In the genomic region with DNA sequence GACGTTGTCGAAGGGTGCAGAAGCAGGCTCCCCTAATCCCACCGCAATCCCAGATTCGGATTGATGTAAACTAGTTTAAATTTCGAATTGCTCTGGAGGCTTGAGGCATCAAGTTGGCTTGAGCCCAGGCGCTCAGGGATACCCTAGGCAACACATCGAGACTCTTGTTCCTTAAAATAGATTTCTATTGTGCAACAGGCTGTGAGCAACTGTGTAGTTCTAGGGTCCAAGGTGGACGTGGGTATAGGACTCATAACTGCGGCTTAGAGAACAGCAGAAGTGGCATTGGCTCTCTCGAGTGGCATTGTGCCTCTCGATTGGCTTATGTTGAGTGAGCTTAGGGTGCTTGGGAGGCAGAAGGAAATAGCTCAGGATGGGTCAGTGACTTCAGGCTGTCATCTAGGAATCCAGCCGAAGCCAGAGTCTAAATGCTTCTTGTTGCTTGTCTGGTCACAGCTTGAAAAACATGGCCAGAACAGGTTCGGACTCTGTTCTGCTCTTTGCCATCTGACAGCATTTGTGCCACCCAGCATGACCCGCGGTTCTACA, we compare ENCODE assay signal across 8 mouse cellular contexts. TPM values are rescaled to one million over a fixed set of nuclear protein-coding genes. Genes with fewer than 3 reads are reported as not detected.
DNase-seq lines count a peak whose midpoint lies in the region; ATAC-seq and TF ChIP-seq lines count a peak whose summit lies in the region.

No protein-coding gene starts in this region.

- 30% methylated on average over 15 of the region's 15 CpGs for WGBS in limb, embryonic 10.5 days
- 21% methylated on average over 15 of the region's 15 CpGs for WGBS in midbrain, embryonic 16.5 days

- H3K27me3 ChIP-seq in limb, embryonic 10.5 days (ENCODE audit: low read depth, poor library complexity, severe bottlenecking): peaks cover 34% of the 10 kb centered on the region
- peaks cover 7% of the 10 kb centered on the region for H3K27me3 ChIP-seq in midbrain, embryonic 16.5 days (ENCODE audit: control insufficient read depth, insufficient read depth, low read depth, low read length)

- peaks cover 13% of the 10 kb centered on the region for H3K36me3 ChIP-seq in ES-E14 (ENCODE audit: control insufficient read depth, insufficient read depth, low read length, poor library complexity, severe bottlenecking)
- H3K36me3 ChIP-seq in limb, embryonic 10.5 days: peaks cover 24% of the 10 kb centered on the region
- H3K36me3 ChIP-seq in midbrain, embryonic 16.5 days (ENCODE audit: control insufficient read depth, insufficient read depth, low read length): peaks cover 5% of the 10 kb centered on the region; the same call in 1 of the 2 replicates

- H3K4me1 ChIP-seq in ES-E14 (ENCODE audit: control insufficient read depth in 2 of 2, insufficient read depth in 2 of 2, low read length in 2 of 2, poor library complexity in 1 of 2): peaks cover 0 to 15% of the 10 kb centered on the region in 2 experiments; a peak in 2 of 4 replicates
- H3K4me1 ChIP-seq in limb, embryonic 10.5 days: peaks cover 41% of the 10 kb centered on the region
- peaks cover 31% of the 10 kb centered on the region for H3K4me1 ChIP-seq in midbrain, embryonic 16.5 days (ENCODE audit: control insufficient read depth, insufficient read depth, low read length)

- ATAC-seq in granulocyte monocyte progenitor cell, adult 5-6 weeks (replicated peaks; ENCODE audit: poor library complexity, severe bottlenecking): peak; percentile 38
- peak; percentile 0; the same call in 1 of the 2 replicates for ATAC-seq in midbrain, embryonic 16.5 days

- H3K4me3 ChIP-seq in ES-E14 (ENCODE audit: insufficient read depth in 1 of 2, low read depth in 1 of 2, low read length in 2 of 2, poor library complexity in 1 of 2, severe bottlenecking in 1 of 2): peak overlapping the region; percentile 85 to 92
- peak overlapping the region; percentile 73 for H3K4me3 ChIP-seq in limb, embryonic 10.5 days
- peak overlapping the region; percentile 72 for H3K4me3 ChIP-seq in midbrain, embryonic 16.5 days (ENCODE audit: low read depth, low read length)

- H3K4me2 ChIP-seq in midbrain, embryonic 16.5 days (ENCODE audit: low read length): peak overlapping the region; percentile 89

- peak overlapping the region; percentile 92 for H3K27ac ChIP-seq in ES-E14 (ENCODE audit: insufficient read depth, low read depth, low read length, poor library complexity, severe bottlenecking)
- H3K27ac ChIP-seq in limb, embryonic 10.5 days: peak overlapping the region; percentile 100
- peak overlapping the region; percentile 100 for H3K27ac ChIP-seq in midbrain, embryonic 16.5 days (ENCODE audit: low read length)

- peak overlapping the region; percentile 97 for H3K9ac ChIP-seq in ES-E14 (ENCODE audit: insufficient read depth, low read depth, low read length, poor library complexity, severe bottlenecking)
- peak overlapping the region; percentile 97 for H3K9ac ChIP-seq in midbrain, embryonic 16.5 days (ENCODE audit: low read depth, low read length)

- DNase-seq in A20 (ENCODE audit: low read depth, low spot score) (peak; percentile 78), ES-E14 (ENCODE audit: low read depth, low spot score) (no peak)
- DNase-seq in limb, embryonic 10.5 days (ENCODE audit: low spot score): no peak
- DNase-seq in spleen, postnatal 4 days (ENCODE audit: low spot score in 2 of 2): no peak
- no peak for DNase-seq in left cerebral cortex, adult 18-20 months (ENCODE audit: low spot score in 2 of 2)
- DNase-seq in right cerebral cortex, postnatal 14 days: no peak

- in situ Hi-C loops in ES-E14 (cut with MboI; ENCODE audit: low sequenced_read_pairs in 2 of 2, unreplicated experiment in 2 of 2): no loop called here

- no peaks in the 10 kb centered on the region for H3K9me3 ChIP-seq in ES-E14 (ENCODE audit: control insufficient read depth, insufficient read depth, low read depth, low read length)
- H3K9me3 ChIP-seq in limb, embryonic 10.5 days (replicated peaks): peaks cover 6% of the 10 kb centered on the region
- H3K9me3 ChIP-seq in midbrain, embryonic 16.5 days (replicated peaks; ENCODE audit: control insufficient read depth, low read length, poor library complexity, severe bottlenecking): no peaks in the 10 kb centered on the region

TF ChIP-seq in ES-E14, 5 proteins besides CTCF, POLR2A, EP300 and RAD21:
- TF ChIP-seq ZC3H11A (IDR thresholded peaks at IDR 0.05; ENCODE audit: borderline replicate concordance, low read depth, low read length) (no peak), ZNF384 (IDR thresholded peaks at IDR 0.05; ENCODE audit: low read depth, low read length) (no peak), HCFC1 (IDR thresholded peaks at IDR 0.05; ENCODE audit: borderline replicate concordance, insufficient read depth, low read length) (no peak), MAFK (IDR thresholded peaks at IDR 0.05; ENCODE audit: insufficient read depth, low read depth, low read length) (no peak), CHD2 (IDR thresholded peaks at IDR 0.05; ENCODE audit: low read depth, low read length) (no peak)

RNA-seq across cellular contexts. Expression of gene Ube2m, which starts 0.6 kb away (rescaled TPM):
- 73.8 and 92.8 TPM in 2 replicates for total RNA-seq in ES-E14 (2012; rRNA removed)
- 196 and 197 TPM in 2 replicates for total RNA-seq in granulocyte monocyte progenitor cell, adult 5-6 weeks (2014; fragmentation: Nextera tagmentation)
- 126 and 132 TPM in 2 replicates for total RNA-seq in granulocyte monocyte progenitor cell, adult 5-6 weeks (2017)
- polyA plus RNA-seq in limb, embryonic 10.5 days (2016; fragmentation: Nextera tagmentation; extraction: Ambion mirVana): 182 and 208 TPM in 2 replicates
- polyA plus RNA-seq in midbrain, embryonic 16.5 days (2015; fragmentation: Nextera tagmentation; extraction: Ambion mirVana): 74.0 and 83.9 TPM in 2 replicates
- total RNA-seq in left cerebral cortex, adult 18-20 months (2021): 100 to 1,000 TPM; 234 to 240 TPM

RNA-seq across cellular contexts. Expression of gene Chmp2a, which starts 4.1 kb away (rescaled TPM):
- 103 and 143 TPM in 2 replicates for total RNA-seq in ES-E14 (2012; rRNA removed)
- total RNA-seq in granulocyte monocyte progenitor cell, adult 5-6 weeks (2014; fragmentation: Nextera tagmentation): 117 and 163 TPM in 2 replicates
- 162 and 196 TPM in 2 replicates for total RNA-seq in granulocyte monocyte progenitor cell, adult 5-6 weeks (2017)
- 79.6 and 84.2 TPM in 2 replicates for polyA plus RNA-seq in limb, embryonic 10.5 days (2016; fragmentation: Nextera tagmentation; extraction: Ambion mirVana)
- 179 and 188 TPM in 2 replicates for polyA plus RNA-seq in midbrain, embryonic 16.5 days (2015; fragmentation: Nextera tagmentation; extraction: Ambion mirVana)
- 100 to 1,000 TPM; 132 to 156 TPM for total RNA-seq in left cerebral cortex, adult 18-20 months (2021)

RNA-seq across cellular contexts. Expression of gene Mzf1, which starts 15.9 kb away (rescaled TPM):
- total RNA-seq in ES-E14 (2012; rRNA removed): 3.2 and 3.8 TPM in 2 replicates
- total RNA-seq in granulocyte monocyte progenitor cell, adult 5-6 weeks (2014; fragmentation: Nextera tagmentation): 0.43 TPM in 1 of 2 replicates, not detected in the other
- 0.30 and 0.57 TPM in 2 replicates for total RNA-seq in granulocyte monocyte progenitor cell, adult 5-6 weeks (2017)
- 3.3 and 4.4 TPM in 2 replicates for polyA plus RNA-seq in limb, embryonic 10.5 days (2016; fragmentation: Nextera tagmentation; extraction: Ambion mirVana)
- 11.5 and 11.6 TPM in 2 replicates for polyA plus RNA-seq in midbrain, embryonic 16.5 days (2015; fragmentation: Nextera tagmentation; extraction: Ambion mirVana)
- 10 to 100 TPM in 1 of 2 experiments, 1 to 10 TPM in 1; 9.4 to 10.0 TPM for total RNA-seq in left cerebral cortex, adult 18-20 months (2021)

RNA-seq across cellular contexts. Expression of gene Zbtb45, which starts 28.9 kb away (rescaled TPM):
- total RNA-seq in ES-E14 (2012; rRNA removed): 23.7 and 26.7 TPM in 2 replicates
- total RNA-seq in granulocyte monocyte progenitor cell, adult 5-6 weeks (2014; fragmentation: Nextera tagmentation): 8.5 and 19.8 TPM in 2 replicates
- total RNA-seq in granulocyte monocyte progenitor cell, adult 5-6 weeks (2017): 4.9 and 11.9 TPM in 2 replicates
- polyA plus RNA-seq in limb, embryonic 10.5 days (2016; fragmentation: Nextera tagmentation; extraction: Ambion mirVana): 29.1 and 31.8 TPM in 2 replicates
- polyA plus RNA-seq in midbrain, embryonic 16.5 days (2015; fragmentation: Nextera tagmentation; extraction: Ambion mirVana): 44.0 and 44.8 TPM in 2 replicates
- 10 to 100 TPM; 35.3 to 38.3 TPM for total RNA-seq in left cerebral cortex, adult 18-20 months (2021)

RNA-seq across cellular contexts. Expression of gene Trim28, which starts 39.8 kb away (rescaled TPM):
- total RNA-seq in ES-E14 (2012; rRNA removed): 2,698 and 2,854 TPM in 2 replicates
- 599 and 728 TPM in 2 replicates for total RNA-seq in granulocyte monocyte progenitor cell, adult 5-6 weeks (2014; fragmentation: Nextera tagmentation)
- 489 and 493 TPM in 2 replicates for total RNA-seq in granulocyte monocyte progenitor cell, adult 5-6 weeks (2017)
- 561 and 585 TPM in 2 replicates for polyA plus RNA-seq in limb, embryonic 10.5 days (2016; fragmentation: Nextera tagmentation; extraction: Ambion mirVana)
- 184 and 195 TPM in 2 replicates for polyA plus RNA-seq in midbrain, embryonic 16.5 days (2015; fragmentation: Nextera tagmentation; extraction: Ambion mirVana)
- total RNA-seq in left cerebral cortex, adult 18-20 months (2021): 100 to 1,000 TPM; 206 to 207 TPM
